Mouse (Mus musculus): ENCODE results near the gene Susd1.

GRCm38 (mm10) chr4:59399343-59399742 is 39.1 kb downstream of the Susd1 start:
- TF ChIP-seq GATA1 (IDR thresholded peaks at IDR 0.05; ENCODE audit: low read depth, low read length) (no peak), ETS1 (IDR thresholded peaks at IDR 0.05; ENCODE audit: low read depth, low read length) (no peak), MYB (IDR thresholded peaks at IDR 0.05; ENCODE audit: low read depth, low read length) (no peak), CTCF (IDR thresholded peaks at IDR 0.05 in 2 of 3, conservative IDR thresholded peaks at IDR 0.05 in 1 of 3; ENCODE audit: control insufficient read depth in 1 of 3, insufficient read depth in 1 of 3, low read depth in 2 of 3, low read length in 3 of 3, poor library complexity in 1 of 3, severe bottlenecking in 1 of 3) (no peak), SIN3A (IDR thresholded peaks at IDR 0.05; ENCODE audit: low read length) (no peak), TAL1 (IDR thresholded peaks at IDR 0.05; ENCODE audit: low read length) (no peak), TCF12 (IDR thresholded peaks at IDR 0.05; ENCODE audit: low read depth, low read length) (no peak), POLR2A (IDR thresholded peaks at IDR 0.05; ENCODE audit: control insufficient read depth in 1 of 2, insufficient read depth in 1 of 2, low read depth in 1 of 2, low read length in 2 of 2, poor library complexity in 1 of 2) (no peak), ZKSCAN1 (IDR thresholded peaks at IDR 0.05; ENCODE audit: low read depth, low read length) (no peak), POLR2AphosphoS5 (IDR thresholded peaks at IDR 0.05; ENCODE audit: borderline replicate concordance, low read depth, low read length) (no peak)

Measured in MEL (cell line).